Mouse (Mus musculus): ENCODE measurements around the gene Riox2. TPM values are rescaled to one million over a fixed set of nuclear protein-coding genes. Genes with fewer than 3 reads are reported as not detected.
"Not testable (repeated sequence)": the region's sequence is repeated elsewhere in the genome, so short reads cannot be mapped to it uniquely, and the experiment has no call there.

The Riox2 gene
- 10 to 100 TPM; 10.5 to 12.6 TPM for total RNA-seq (2021)
- long read RNA-seq, transcript Riox2-201 (10 exons, 2,159 nt) = major isoform, 10 of 15 reads
- long read RNA-seq, partial matches to known transcripts = 2 of 15 reads
- long read RNA-seq, other reads (novel, unspliced or antisense) = 3 of 15 reads

DNA sequence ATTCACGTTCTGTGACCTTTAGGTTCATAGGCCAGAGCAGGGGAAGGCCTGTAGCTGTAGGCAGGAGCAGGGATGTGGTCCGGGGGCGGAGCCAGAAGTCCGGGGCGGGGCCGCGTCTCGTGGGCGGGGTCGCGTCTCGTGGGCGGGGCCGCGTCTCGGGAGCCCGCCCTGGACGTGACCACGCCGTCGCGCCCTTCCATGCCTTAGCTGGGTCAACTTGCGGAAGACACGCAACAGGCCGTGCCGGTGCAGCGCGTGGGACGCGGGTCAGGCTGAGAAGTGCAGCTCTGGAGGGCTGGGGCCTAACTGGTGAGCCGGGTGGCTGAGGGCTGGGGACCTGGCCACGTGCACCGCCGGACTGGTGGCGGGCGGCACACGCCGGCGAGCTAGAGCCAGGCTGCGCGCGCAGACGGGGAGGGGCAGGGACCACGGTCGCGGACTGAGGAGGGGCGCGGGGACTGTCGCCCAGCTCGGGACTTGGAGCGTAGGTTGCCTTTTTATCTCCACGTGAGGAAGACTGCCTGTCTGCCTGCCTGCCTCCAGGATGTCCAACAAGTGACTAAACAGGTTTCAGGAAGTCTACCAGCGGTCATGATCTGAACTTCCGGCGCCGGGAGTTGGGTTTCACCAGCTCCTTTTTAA, at the start of gene Riox2:
Gene Riox2 (plus strand): TSS at position 139 of the 642 bp plus-strand sequence.
- peak; percentile 80 to 84 for DNase-seq (ENCODE audit: low spot score in 2 of 2)

DNA sequence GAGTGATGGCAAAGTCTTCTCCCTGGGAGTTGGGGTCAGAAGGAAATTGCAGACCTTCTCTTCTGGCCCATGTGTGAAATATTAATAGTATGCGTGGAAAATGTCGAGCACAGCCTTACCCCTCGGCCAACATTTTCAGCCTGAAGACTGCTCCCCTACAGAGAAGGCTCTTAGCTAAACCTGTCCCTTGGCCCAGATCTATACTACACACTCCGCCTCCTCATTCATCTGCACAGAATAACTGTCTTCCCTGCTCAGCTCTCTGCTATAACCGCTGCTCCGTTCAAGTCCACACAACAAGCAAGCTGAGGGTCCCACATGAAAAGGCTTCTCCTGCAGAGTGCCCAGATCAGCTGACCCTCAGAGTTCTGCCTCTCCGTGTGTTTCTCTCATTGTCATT, 43.6 kb upstream of the Riox2 start:
- no peak for DNase-seq (ENCODE audit: low spot score in 2 of 2)

- no peak for DNase-seq (ENCODE audit: low spot score in 2 of 2)
Measured at GRCm38 (mm10) chr16:59433181-59433580, 38.4 kb upstream of the Riox2 start.

GRCm38 (mm10) chr16:59444880-59445559, 26.6 kb upstream of the Riox2 start:
- no peak for DNase-seq (ENCODE audit: low spot score in 2 of 2)

- no peak for DNase-seq (ENCODE audit: low spot score in 2 of 2)
Measured at GRCm38 (mm10) chr16:59448181-59448580, 23.4 kb upstream of the Riox2 start.

GRCm38 (mm10) chr16:59449092-59449491, 22.5 kb upstream of the Riox2 start:
- DNase-seq (ENCODE audit: low spot score in 2 of 2) = no peak

DNA sequence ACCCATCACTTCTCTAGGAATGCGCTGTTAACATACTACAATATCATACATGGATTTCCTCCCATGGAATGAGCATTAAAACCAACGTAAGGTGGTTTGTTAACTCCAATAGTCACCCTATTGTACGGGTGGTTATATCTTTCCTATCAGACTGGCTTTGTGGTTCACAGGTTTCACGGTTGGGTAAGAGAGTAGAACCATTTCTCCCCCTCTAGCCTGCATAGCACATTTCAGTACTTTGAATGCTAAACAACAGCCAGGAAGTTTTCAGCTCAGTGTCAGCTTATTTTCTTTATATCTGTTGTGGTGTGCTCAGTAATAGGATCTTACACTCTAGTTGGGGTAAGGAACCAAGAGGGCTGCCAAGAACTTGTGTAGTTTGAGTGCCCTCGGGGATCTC, 19.8 kb upstream of the Riox2 start:
- no peak for DNase-seq (ENCODE audit: low spot score in 2 of 2)

GRCm38 (mm10) chr16:59459259-59459861, 12.2 kb upstream of the Riox2 start:
- not testable (repeated sequence) for DNase-seq (ENCODE audit: low spot score in 2 of 2)

DNA sequence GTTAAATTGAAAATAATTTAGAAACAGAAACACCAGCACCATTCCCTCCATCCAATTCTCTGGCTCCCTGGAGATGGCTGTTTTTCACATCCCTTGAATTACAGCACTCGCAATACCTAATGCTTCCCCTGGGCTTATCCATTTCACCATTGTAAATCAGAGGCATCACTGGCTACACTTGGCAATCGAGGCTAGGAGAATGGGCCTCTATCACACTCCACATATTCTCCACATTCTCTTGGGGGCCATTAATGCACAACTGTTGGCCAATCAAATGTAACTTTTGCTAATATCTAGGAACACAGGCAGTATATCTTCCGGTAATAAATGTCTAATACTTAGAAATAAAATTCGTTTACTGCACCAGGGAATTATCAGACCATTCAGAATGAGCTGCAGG, 8.0 kb upstream of the Riox2 start:
- DNase-seq (ENCODE audit: low spot score in 2 of 2) = no peak

GRCm38 (mm10) chr16:59463973-59464372, 7.6 kb upstream of the Riox2 start:
- no peak for DNase-seq (ENCODE audit: low spot score in 2 of 2)

DNA sequence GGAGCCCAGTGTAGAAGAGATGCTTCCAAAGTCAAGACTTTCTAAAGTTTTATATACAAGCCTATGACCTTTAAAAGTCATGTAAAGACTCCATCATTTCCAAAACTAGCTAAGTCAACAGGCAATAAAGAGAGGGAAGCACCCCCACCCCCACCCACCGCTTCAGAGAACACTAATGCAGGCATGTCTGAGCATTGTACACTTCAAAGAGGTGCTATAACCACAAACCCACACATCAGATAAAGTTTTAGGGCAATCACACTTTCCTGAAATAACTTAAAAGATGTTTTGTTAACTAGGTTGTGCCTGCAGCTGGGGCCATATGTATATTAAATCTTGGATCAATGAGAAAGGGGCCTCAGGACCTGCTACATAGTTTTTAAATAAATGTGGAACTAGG, 1.7 kb upstream of the Riox2 start:
- no peak for DNase-seq (ENCODE audit: low spot score in 2 of 2)

- no peak for DNase-seq (ENCODE audit: low spot score in 2 of 2)
Measured at GRCm38 (mm10) chr16:59472546-59472945, 971 bp downstream of the Riox2 start.

- DNase-seq (ENCODE audit: low spot score in 2 of 2) = peak; percentile 71 to 76
Measured at GRCm38 (mm10) chr16:59474788-59475187, 3.2 kb downstream of the Riox2 start.

DNA sequence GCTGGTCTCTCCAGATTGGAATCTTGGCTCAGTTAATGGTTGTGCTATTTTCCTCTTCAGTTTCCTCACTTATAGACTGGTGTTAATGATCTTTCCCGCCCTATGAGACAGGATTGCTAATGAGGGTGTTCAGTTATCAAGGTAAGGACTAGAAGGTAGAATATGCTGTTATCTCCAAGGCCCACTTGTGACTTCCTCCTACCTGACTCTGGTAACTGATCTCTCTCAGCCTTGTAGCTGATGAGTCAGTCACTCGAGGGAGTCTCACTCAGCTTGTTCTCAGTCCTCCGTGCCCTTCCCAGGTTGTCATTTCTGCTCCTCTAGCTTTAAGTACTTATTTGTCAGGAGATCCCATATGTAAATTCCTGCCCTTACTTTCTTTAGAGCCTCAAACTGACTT, 6.4 kb downstream of the Riox2 start:
- DNase-seq (ENCODE audit: low spot score in 2 of 2) = no peak

GRCm38 (mm10) chr16:59487239-59487638, 15.7 kb downstream of the Riox2 start:
- no peak for DNase-seq (ENCODE audit: low spot score in 2 of 2)

DNA sequence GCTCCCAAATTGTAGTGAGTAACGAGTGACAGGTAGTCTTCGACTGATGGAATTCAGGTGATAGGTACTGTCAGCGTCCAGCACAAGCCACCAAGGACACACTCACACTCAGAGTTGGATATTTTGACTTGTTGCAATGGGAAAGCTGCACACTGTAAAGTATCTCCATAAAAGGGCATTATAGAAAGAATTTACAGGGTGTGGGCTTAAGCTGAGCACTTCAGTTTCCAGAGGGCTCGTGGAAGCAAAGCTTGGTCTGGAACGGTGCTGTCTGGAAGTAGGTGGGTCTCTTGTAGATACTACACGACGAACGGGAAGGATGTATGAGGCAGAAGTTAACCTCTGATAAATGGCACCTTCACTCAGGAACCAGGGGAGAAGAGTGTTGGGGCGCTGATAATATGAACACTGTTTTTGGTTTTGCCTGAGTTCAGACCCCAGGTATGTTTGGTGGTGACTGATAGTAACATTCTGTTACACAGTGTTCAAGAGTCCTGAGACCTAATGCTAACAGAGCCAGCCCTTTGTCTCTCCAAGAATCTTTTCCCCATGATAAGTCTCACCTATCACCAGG, 16.5 kb downstream of the Riox2 start:
- no peak for DNase-seq (ENCODE audit: low spot score in 2 of 2)

- DNase-seq (ENCODE audit: low spot score in 2 of 2) = no peak
Measured at GRCm38 (mm10) chr16:59493199-59493598, 21.6 kb downstream of the Riox2 start.

GRCm38 (mm10) chr16:59497947-59498346, 26.4 kb downstream of the Riox2 start:
- DNase-seq (ENCODE audit: low spot score in 2 of 2) = no peak

DNA sequence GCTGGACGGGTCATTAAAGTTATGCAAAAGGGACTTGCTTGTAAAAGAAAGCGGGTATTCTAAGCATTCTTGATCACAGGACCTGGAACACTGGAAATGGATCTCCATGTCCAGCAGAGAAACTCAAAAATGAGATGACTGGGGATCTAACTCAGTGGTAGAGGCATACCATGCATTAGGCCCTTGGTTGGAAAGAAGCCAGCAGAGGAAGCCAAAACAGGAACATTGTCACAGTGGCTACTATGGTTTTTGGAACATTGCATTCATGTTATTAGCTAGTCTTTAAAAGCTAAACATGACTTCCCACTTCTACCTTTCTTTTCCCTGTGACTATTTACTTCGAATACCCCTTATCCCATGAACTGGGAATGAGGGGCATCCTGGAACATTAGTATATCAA, 27.6 kb downstream of the Riox2 start:
- DNase-seq (ENCODE audit: low spot score in 2 of 2) = no peak

DNA sequence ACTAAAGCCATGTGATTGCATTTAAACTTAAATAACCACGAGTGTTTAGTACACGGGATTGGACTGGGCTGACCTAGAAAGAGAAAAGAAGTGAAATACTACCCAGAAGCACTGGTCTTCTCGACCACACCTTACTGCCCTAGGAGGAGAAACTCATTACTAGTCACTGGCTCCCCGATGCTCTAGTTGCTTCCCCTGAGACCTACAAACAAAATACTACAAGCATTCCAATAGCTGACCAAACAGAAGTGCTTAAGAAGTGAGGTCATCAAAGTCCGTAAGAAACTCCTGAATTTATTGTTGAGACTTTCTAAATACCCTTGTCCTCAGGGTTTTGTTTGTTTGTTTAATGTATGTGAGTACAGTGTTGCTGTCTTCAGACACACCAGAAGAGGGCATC, 38.3 kb downstream of the Riox2 start:
- no peak for DNase-seq (ENCODE audit: low spot score in 2 of 2)

- DNase-seq (ENCODE audit: low spot score in 2 of 2) = no peak
Measured at GRCm38 (mm10) chr16:59515169-59515568, 43.6 kb downstream of the Riox2 start.

GRCm38 (mm10) chr16:59516965-59517364, 45.4 kb downstream of the Riox2 start:
- DNase-seq (ENCODE audit: low spot score in 2 of 2) = no peak
